Mouse (Mus musculus): ENCODE data around the gene BC005624. TPM values are rescaled to one million over a fixed set of nuclear protein-coding genes. Genes with fewer than 3 reads are reported as not detected.
A peak's percentile ranks its signal among the peaks of the same experiment; 100 is the strongest.

BC005624 gene
- polyA plus RNA-seq, 1 experiment from 2014 or later, result 93.2 TPM

- ATAC-seq (ENCODE audit: low FRiP score), result no peak
- H3K4me2 ChIP-seq, result no peak overlapping the region
- no peak overlapping the region for H3K9ac ChIP-seq (replicated peaks)
- H3K36me3 ChIP-seq, result no peaks in the 10 kb centered on the region
- 84% methylated on average over 4 of the region's 4 CpGs for WGBS
- H3K27me3 ChIP-seq (replicated peaks), result no peaks in the 10 kb centered on the region
- H3K27ac ChIP-seq (replicated peaks), result peak overlapping the region; percentile 68
- no peak overlapping the region for H3K4me3 ChIP-seq (replicated peaks)
- no peaks in the 10 kb centered on the region for H3K9me3 ChIP-seq (replicated peaks)
- H3K4me1 ChIP-seq, result peaks cover 24% of the 10 kb centered on the region
Observed at GRCm38 (mm10) chr2:30926381-30926780, 55.6 kb downstream of the BC005624 start.

- H3K9me3 ChIP-seq (replicated peaks), result no peaks in the 10 kb centered on the region
- WGBS, result 86% methylated on average over 4 of the region's 4 CpGs
Observed at GRCm38 (mm10) chr2:30925181-30925580, 56.8 kb downstream of the BC005624 start.

GRCm38 (mm10) chr2:30923099-30923498 lies 58.9 kb downstream of the BC005624 start:
- WGBS, result 73% methylated on average over 3 of the region's 3 CpGs
- Histone ChIP-seq H3K9me3 (replicated peaks) (no peaks in the 10 kb centered on the region), H3K4me3 (replicated peaks) (no peak overlapping the region), H3K9ac (replicated peaks) (no peak overlapping the region), H3K27ac (replicated peaks) (no peak overlapping the region), H3K36me3 (no peaks in the 10 kb centered on the region), H3K4me2 (no peak overlapping the region), H3K27me3 (replicated peaks) (no peaks in the 10 kb centered on the region), H3K4me1 (0 out of 2 replicates have a peak, but pooled peaks cover 6% of the 10 kb centered on the region)
- no peak for ATAC-seq (ENCODE audit: low FRiP score)

More at GRCm38 (mm10) chr2:30925181-30925580, 56.8 kb downstream of the BC005624 start:
- Histone ChIP-seq H3K4me3 (replicated peaks) (no peak overlapping the region), H3K4me1 (peaks cover 24% of the 10 kb centered on the region), H3K27me3 (replicated peaks) (no peaks in the 10 kb centered on the region), H3K9ac (replicated peaks) (no peak overlapping the region), H3K4me2 (no peak overlapping the region), H3K27ac (replicated peaks) (no peak overlapping the region), H3K36me3 (no peaks in the 10 kb centered on the region)
- no peak for ATAC-seq (ENCODE audit: low FRiP score)

Other genes starting within 250 kb of the BC005624 start
- 1.5 and 2.2 TPM in 2 replicates for gene 1700001O22Rik, start 178.5 kb downstream of the BC005624 start, polyA plus RNA-seq (2015; fragmentation: Nextera tagmentation; extraction: Ambion mirVana)
- gene Ntmt1, start 174.4 kb downstream of the BC005624 start, polyA plus RNA-seq (2015; fragmentation: Nextera tagmentation; extraction: Ambion mirVana), result 92.6 and 107 TPM in 2 replicates
- 40.7 and 44.0 TPM in 2 replicates for gene Asb6, start 151.9 kb downstream of the BC005624 start, polyA plus RNA-seq (2015; fragmentation: Nextera tagmentation; extraction: Ambion mirVana)
- 1.8 and 2.7 TPM in 2 replicates for gene Prrx2, start 147.2 kb downstream of the BC005624 start, polyA plus RNA-seq (2015; fragmentation: Nextera tagmentation; extraction: Ambion mirVana)
- 3.6 and 4.0 TPM in 2 replicates for gene Ptges, start 52.3 kb downstream of the BC005624 start, polyA plus RNA-seq (2015; fragmentation: Nextera tagmentation; extraction: Ambion mirVana)
- 17.3 and 20.2 TPM in 2 replicates for gene Tor1b, start 29.2 kb downstream of the BC005624 start, polyA plus RNA-seq (2015; fragmentation: Nextera tagmentation; extraction: Ambion mirVana)
- gene Tor1a, start 14.3 kb downstream of the BC005624 start, polyA plus RNA-seq (2015; fragmentation: Nextera tagmentation; extraction: Ambion mirVana), result 89.5 and 93.2 TPM in 2 replicates
- gene Usp20, start 78 bp upstream of the BC005624 start, polyA plus RNA-seq (2015; fragmentation: Nextera tagmentation; extraction: Ambion mirVana), result 44.3 and 49.7 TPM in 2 replicates
- gene Fnbp1, start 159.8 kb upstream of the BC005624 start, polyA plus RNA-seq (2015; fragmentation: Nextera tagmentation; extraction: Ambion mirVana), result 34.1 and 36.6 TPM in 2 replicates
- 33.7 and 36.3 TPM in 2 replicates for gene Gpr107, start 170.1 kb upstream of the BC005624 start, polyA plus RNA-seq (2015; fragmentation: Nextera tagmentation; extraction: Ambion mirVana)